Mouse (Mus musculus) B cell, adult 67 days (primary cell): Measurements from ENCODE around the gene Gm29106. TPM values are rescaled to one million over a fixed set of nuclear protein-coding genes. Genes with fewer than 3 reads are reported as not detected.

ENCODE experiments used
- total RNA-seq, 2 experiments: library from RNA; stranded (reverse); gene quantifications; 4 replicates each; pipeline ENCODE4 v1.2.4; 2023

The Gm29106 gene
- not detected for total RNA-seq

DNA sequence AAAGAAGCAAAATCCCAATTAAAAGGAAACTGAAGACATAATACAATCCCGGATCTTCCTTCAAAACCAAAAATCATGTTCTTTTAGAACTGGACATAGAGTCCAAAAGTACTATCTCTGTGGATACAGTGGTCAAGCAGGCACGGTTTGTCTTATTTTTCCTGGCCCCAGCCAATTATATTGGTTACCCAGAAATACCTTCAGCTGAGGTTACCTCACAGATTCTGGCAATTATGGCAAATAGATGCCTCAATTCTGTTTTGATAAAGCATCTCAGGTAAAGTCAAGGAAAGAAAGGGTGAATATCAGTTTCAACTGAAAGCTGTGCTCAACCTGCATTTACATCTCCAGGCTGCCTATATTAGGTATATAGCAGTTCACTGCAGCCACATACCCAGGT is at the start of gene Gm29106:
TSS of gene Gm29106 (plus strand) at position 301 of the 400 bp plus-strand sequence.

Other genes starting within 250 kb of the Gm29106 start
- gene Gm28168, start 248.5 kb upstream of the Gm29106 start, total RNA-seq: not detected
- not detected for gene Gm7145, start 210.6 kb upstream of the Gm29106 start, total RNA-seq
- 100 to 1,000 TPM in 1 of 2 experiments, 10 to 100 TPM in 1; 95.6 to 103 TPM for gene Tsn, start 135.2 kb downstream of the Gm29106 start, total RNA-seq
- 10 to 100 TPM; 33.1 to 34.0 TPM for gene Nifk, start 145.3 kb downstream of the Gm29106 start, total RNA-seq
- gene Clasp1, start 212.5 kb downstream of the Gm29106 start, total RNA-seq: 100 to 1,000 TPM; 146 to 147 TPM